Mouse (Mus musculus) Patski (cell line): ENCODE results near the gene Myoz1. TPM values are rescaled to one million over a fixed set of nuclear protein-coding genes. Genes with fewer than 3 reads are reported as not detected.

Experiments
- ATAC-seq: fragments of 100-300 bp; one replicate; pipeline ENCODE4 v1.8.0; 2021
- CTCF ChIA-PET: fragments of 350-600 bp; sonication (Branson Sonifier 250); formaldehyde crosslinking; loops from one replicate; lab custom pipeline; 2022; ENCODE audit warnings: inconsistent platforms; lab: Charles Lee
- POLR2A ChIA-PET: fragments of 350-600 bp; sonication (Branson Sonifier 250); formaldehyde crosslinking; loops from one replicate; lab custom pipeline; 2022; ENCODE audit warnings: antibody characterized with exemption, inconsistent platforms; lab: Charles Lee
- DNase-seq: peaks from one replicate; pipeline ENCODE4 v3.0.0-alpha.2; 2011; ENCODE audit warnings: low read depth, low spot score
- H3K27me3 ChIP-seq: fragments of 371-371 bp; one replicate; pipeline ENCODE4 v1.5.1; 2021
- CTCF ChIP-seq: fragments of 100-300 bp; IDR thresholded peaks from one replicate; pipeline ENCODE4 v1.5.1; 2021
- in situ Hi-C: fragments of 300-500 bp; cut with MboI; formaldehyde crosslinking; loops from 3 replicates; pipeline ENCODE4 v1.11.1; 2018; ENCODE audit warnings: low pct_unique_long_range_greater_than_20kb, mixed read lengths
- polyA plus RNA-seq: library from polyadenylated mRNA; unstranded; gene quantifications from one replicate; pipeline ENCODE4 v1.2.3, GENCODE M21; 2021

Gene Myoz1
- polyA plus RNA-seq, 1 experiment from 2014 or later, result not detected

DNA sequence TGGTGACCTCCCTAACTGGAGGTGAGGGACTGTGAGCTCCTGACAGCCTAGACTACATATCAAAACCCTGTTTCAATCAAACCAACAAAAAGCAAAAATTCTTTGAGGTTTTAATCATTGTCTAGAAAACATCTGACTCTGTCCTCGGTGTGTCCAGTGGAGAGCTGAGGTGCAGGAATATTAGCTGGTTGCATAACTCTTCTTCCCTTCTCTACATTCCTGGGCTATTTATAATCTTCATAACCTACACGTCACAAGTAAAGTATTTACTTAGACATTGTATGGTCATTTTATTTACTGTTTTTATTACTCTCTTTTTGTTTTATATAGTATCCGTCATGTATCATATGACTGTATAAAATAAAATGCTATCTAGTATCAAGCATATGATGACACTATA lies 46.8 kb downstream of the Myoz1 start:
- TF ChIP-seq CTCF, result no peak
- POLR2A ChIA-PET, result interaction anchor here (0.6 to 1.4 kb wide), 2 partner anchors 13 to 1570 kb away, joined by 3 read pairs; no protein-coding TSS in a partner anchor
- CTCF ChIA-PET, result interaction anchor here (1.2 to 2.4 kb wide), 2 partner anchors 13 to 20 kb away, joined by 3 to 6 read pairs; no protein-coding TSS in a partner anchor
- no peaks in the 10 kb centered on the region for H3K27me3 ChIP-seq
- DNase-seq (no peak), ATAC-seq (no peak)
- in situ Hi-C loops, result no loop called here

DNA sequence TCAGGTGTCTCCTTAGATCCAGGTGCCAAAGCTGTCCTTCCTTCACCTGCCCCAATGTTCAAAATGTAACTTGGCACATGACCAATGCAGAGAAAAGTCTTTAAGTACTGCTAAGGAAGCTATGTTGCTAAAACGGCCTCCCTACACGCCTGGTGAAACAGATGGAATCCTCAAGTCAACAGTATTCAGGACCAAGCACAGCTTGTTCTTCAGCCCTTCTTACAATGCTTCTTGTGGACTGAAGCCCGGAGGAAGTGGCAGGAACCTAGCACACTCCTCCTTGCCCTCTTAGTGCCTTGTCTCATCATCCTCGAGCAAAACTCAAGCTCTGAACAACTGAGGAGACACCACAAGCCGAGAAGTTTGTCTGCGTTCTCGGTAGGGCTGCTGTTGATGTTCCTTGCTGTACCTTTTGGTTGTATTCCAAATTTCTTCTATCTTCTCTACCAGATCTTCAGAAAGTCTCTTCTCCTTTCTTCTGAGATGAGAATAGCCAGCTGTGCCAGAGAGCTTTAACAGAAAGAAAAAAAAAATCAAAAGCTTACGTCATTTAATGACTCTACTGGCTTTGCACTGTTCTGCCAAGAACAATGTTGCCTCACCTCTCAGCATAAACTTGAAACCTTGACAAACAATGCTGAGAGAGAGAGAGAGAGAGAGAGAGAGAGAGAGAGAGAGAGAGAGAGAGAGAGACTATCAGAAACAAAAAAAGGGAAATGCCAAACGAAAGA lies 48.8 kb downstream of the Myoz1 start:
- CTCF ChIA-PET, result interaction anchor here (0.9 to 2.4 kb wide), 7 partner anchors 10 to 54 kb away, joined by 3 to 6 read pairs (median 4); no protein-coding TSS in a partner anchor
- H3K27me3 ChIP-seq, result no peaks in the 10 kb centered on the region
- in situ Hi-C loops, result no loop called here
- no peak for TF ChIP-seq CTCF
- POLR2A ChIA-PET, result interaction anchor here (0.6 to 1.2 kb wide), 11 partner anchors 25 to 1223 kb away, joined by 3 to 10 read pairs (median 3); partner anchors contain the start of gene Usp54
- DNase-seq, result no peak
- peak; percentile 31 for ATAC-seq

DNA sequence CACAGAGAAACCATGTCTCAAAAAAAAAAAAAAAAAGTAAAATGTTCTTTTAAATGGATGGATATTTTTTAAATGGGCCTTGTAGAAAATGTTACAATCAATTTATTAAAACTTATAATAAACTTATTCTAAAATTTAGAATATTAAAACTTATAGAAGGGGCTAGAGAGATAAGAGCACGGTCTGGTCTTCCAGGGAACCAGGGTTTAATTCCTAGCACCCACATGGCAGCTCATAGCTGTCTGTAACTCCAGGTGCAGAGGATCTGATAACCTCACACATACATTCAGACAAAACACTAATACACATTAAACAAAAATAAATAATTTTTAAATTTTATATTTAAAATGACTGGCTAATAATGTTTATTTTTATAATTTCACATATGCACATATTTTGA lies 55.1 kb downstream of the Myoz1 start:
- no peaks in the 10 kb centered on the region for H3K27me3 ChIP-seq
- in situ Hi-C loops, result no loop called here
- ATAC-seq (no peak), DNase-seq (no peak)
- POLR2A ChIA-PET, result no interaction called here
- CTCF ChIA-PET, result interaction anchor here (0.9 kb wide), 1 partner anchor 15 kb away, joined by 3 read pairs; no protein-coding TSS in a partner anchor
- TF ChIP-seq CTCF, result no peak

DNA sequence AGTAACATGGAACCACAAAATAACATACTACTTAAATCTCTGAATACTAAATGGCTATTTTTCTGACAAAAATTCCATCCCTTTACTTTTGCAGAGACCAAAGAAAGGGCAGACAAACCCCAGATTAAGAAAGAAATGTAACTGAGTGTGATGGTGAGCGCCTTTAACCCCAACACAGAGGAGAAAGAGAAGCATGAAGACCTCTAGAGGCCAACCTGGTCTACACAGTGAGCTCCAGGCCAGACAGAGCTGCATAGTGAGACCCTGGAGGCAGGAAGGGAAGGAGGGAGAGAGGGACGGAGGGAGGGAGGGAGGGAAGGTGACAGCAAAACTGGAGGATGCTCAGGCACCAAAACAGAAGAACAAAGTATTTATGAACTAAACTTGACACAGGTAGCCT lies 56.1 kb downstream of the Myoz1 start:
- DNase-seq, result no peak
- no peaks in the 10 kb centered on the region for H3K27me3 ChIP-seq
- in situ Hi-C loops, result no loop called here
- TF ChIP-seq CTCF, result no peak
- no peak for ATAC-seq
- POLR2A ChIA-PET, result no interaction called here
- CTCF ChIA-PET, result interaction anchor here (2.1 kb wide), 1 partner anchor 10 kb away, joined by 7 read pairs; no protein-coding TSS in a partner anchor

DNA sequence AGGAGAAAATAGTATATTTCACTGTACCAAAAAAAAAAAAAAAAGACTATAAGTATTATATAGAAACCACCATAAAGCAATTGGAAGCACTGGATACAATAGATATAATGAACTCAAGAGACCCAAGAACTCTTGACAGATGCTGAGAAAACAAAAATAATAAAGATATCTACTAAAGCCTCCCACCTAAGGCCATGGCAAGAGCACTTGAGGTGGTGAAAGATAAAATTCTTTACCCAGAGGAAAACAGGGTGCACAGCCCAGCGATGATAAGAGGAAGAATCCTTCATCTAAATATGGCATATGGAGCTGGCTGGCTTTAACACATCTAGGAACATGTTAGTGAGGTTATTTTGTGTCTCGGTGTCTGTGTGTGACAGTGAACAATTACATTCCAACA lies 56.8 kb downstream of the Myoz1 start:
- in situ Hi-C loops, result no loop called here
- ChIA-PET POLR2A (no interaction called here), CTCF (interaction anchor here (1.2 to 2.1 kb wide), 3 partner anchors 9 to 61 kb away, joined by 3 to 7 read pairs (median 3); no protein-coding TSS in a partner anchor)
- no peak for TF ChIP-seq CTCF
- no peaks in the 10 kb centered on the region for H3K27me3 ChIP-seq
- DNase-seq (no peak), ATAC-seq (no peak)

Other genes starting within 250 kb of the Myoz1 start
- 0.15 TPM for gene Cfap70, start 204.3 kb downstream of the Myoz1 start, polyA plus RNA-seq
- gene Anxa7, start 176.4 kb downstream of the Myoz1 start, polyA plus RNA-seq, result 111 TPM
- gene Mss51, start 159.6 kb downstream of the Myoz1 start, polyA plus RNA-seq, result 0.65 TPM
- gene Ppp3cb, start 110.0 kb downstream of the Myoz1 start, polyA plus RNA-seq, result 61.1 TPM
- 21.6 TPM for gene Usp54, start 15.5 kb downstream of the Myoz1 start, polyA plus RNA-seq
- 0.55 TPM for gene Synpo2l, start 11.8 kb upstream of the Myoz1 start, polyA plus RNA-seq
- 113 TPM for gene Sec24c, start 17.8 kb upstream of the Myoz1 start, polyA plus RNA-seq
- 9.2 TPM for gene Fut11, start 38.4 kb upstream of the Myoz1 start, polyA plus RNA-seq
- 96.6 TPM for gene Chchd1, start 46.5 kb upstream of the Myoz1 start, polyA plus RNA-seq
- 162 TPM for gene Zswim8, start 51.0 kb upstream of the Myoz1 start, polyA plus RNA-seq
- gene Ndst2, start 78.0 kb upstream of the Myoz1 start, polyA plus RNA-seq, result 44.6 TPM
- 51.7 TPM for gene Camk2g, start 137.5 kb upstream of the Myoz1 start, polyA plus RNA-seq
- 88.3 TPM for gene Plau, start 180.1 kb upstream of the Myoz1 start, polyA plus RNA-seq